Mouse (Mus musculus): ENCODE measurements around the gene Irf9. TPM values are rescaled to one million over a fixed set of nuclear protein-coding genes. Genes with fewer than 3 reads are reported as not detected.

Irf9 gene
- polyA plus RNA-seq, 1 experiment from 2014 or later: 46.9 TPM

DNA sequence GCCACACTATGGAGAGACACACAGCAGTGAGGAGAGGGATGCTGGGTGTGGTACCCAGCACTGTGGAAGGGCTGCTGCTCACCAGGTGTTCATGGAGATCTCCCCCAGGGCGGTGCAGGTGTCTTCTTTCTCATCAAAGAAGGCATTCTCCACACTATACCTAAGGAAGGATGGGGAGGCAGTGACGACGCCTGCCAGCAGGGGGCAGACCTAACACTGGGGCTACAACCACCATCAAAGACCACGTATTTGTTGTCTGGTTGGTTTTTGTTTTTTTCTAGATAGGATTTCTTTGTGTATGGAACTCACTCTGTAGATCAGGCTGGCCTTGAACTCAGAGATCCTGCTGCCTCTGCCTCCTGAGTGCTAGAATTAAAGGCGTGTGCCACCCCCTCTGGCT, 25.9 kb downstream of the Irf9 start:
- no peak for ATAC-seq
- H3K27me3 ChIP-seq (replicated peaks; ENCODE audit: control insufficient read depth, insufficient read depth, low read length): no peaks in the 10 kb centered on the region
- no peak overlapping the region for H3K9ac ChIP-seq (ENCODE audit: low read depth, low read length)
- H3K27ac ChIP-seq (ENCODE audit: low read depth, low read length): no peak overlapping the region
- H3K4me2 ChIP-seq (replicated peaks; ENCODE audit: low read depth): no peak overlapping the region
- no peak overlapping the region for H3K4me3 ChIP-seq (ENCODE audit: low read depth, low read length)
- peak; percentile 88 for TF ChIP-seq CTCF (IDR thresholded peaks at IDR 0.05; ENCODE audit: low read depth)
- peaks cover 92% of the 10 kb centered on the region for H3K36me3 ChIP-seq (ENCODE audit: control insufficient read depth, insufficient read depth)
- H3K4me1 ChIP-seq (replicated peaks; ENCODE audit: control insufficient read depth, insufficient read depth, low read length): no peaks in the 10 kb centered on the region
- 50% methylated on average over 5 of the region's 5 CpGs for WGBS
- no peaks in the 10 kb centered on the region for H3K9me3 ChIP-seq (ENCODE audit: control insufficient read depth)

- Histone ChIP-seq H3K9me3 (ENCODE audit: control insufficient read depth) (no peaks in the 10 kb centered on the region), H3K27ac (ENCODE audit: low read depth, low read length) (0 out of 2 replicates have a peak overlapping the region, but pooled peaks have one; percentile 15), H3K27me3 (replicated peaks; ENCODE audit: control insufficient read depth, insufficient read depth, low read length) (no peaks in the 10 kb centered on the region), H3K4me1 (replicated peaks; ENCODE audit: control insufficient read depth, insufficient read depth, low read length) (peaks cover 5% of the 10 kb centered on the region; the same call in 1 of the 2 replicates), H3K9ac (ENCODE audit: low read depth, low read length) (peak overlapping the region; percentile 68), H3K4me2 (replicated peaks; ENCODE audit: low read depth) (peak overlapping the region; percentile 98), H3K4me3 (ENCODE audit: low read depth, low read length) (peak overlapping the region; percentile 58), H3K36me3 (ENCODE audit: control insufficient read depth, insufficient read depth) (peaks cover 66% of the 10 kb centered on the region)
- peak; percentile 28 for ATAC-seq
- 5% methylated on average over 23 of the region's 23 CpGs for WGBS
- TF ChIP-seq CTCF (IDR thresholded peaks at IDR 0.05; ENCODE audit: low read depth): peak; percentile 15; the same call in 1 of the 2 replicates
These were observed 31.6 kb downstream of the Irf9 start for GRCm38 (mm10) chr14:55634874-55635522.

DNA sequence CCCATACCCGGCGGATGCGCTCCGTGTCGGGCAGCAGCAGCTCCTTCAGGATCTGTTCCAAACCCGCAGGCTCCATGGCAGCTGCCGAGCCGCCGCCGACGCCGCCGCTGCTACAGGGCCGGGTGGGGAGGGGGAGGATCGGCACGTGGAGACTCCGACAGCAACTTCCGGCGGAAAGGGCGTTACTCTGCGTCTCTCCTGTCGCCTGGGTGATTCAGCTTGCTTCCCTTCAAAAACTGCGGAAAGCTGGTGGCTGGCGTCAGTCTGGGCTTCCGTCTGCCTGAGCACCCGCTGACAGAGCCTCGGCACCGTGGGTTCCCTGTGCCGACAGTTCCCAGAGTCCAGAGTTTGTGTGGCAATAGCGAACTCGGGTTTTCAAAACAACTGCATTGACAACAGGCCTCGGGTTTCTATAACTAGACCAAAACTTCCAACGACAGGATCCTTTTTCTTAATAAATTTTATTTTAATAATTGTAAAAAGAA, 32.2 kb downstream of the Irf9 start, which contains the start of gene Ipo4:
Gene Ipo4, minus strand, starts transcription at position 435 of the 485 bp plus-strand sequence.
- Histone ChIP-seq H3K36me3 (ENCODE audit: control insufficient read depth, insufficient read depth) (peaks cover 66% of the 10 kb centered on the region), H3K9me3 (ENCODE audit: control insufficient read depth) (no peaks in the 10 kb centered on the region), H3K4me2 (replicated peaks; ENCODE audit: low read depth) (peak within 1 kb of the TSS; percentile 98), H3K27me3 (replicated peaks; ENCODE audit: control insufficient read depth, insufficient read depth, low read length) (no peaks in the 10 kb centered on the region), H3K4me3 (ENCODE audit: low read depth, low read length) (peak within 1 kb of the TSS; percentile 58), H3K4me1 (replicated peaks; ENCODE audit: control insufficient read depth, insufficient read depth, low read length) (peaks cover 5% of the 10 kb centered on the region; the same call in 1 of the 2 replicates), H3K9ac (ENCODE audit: low read depth, low read length) (peak within 1 kb of the TSS; percentile 68), H3K27ac (ENCODE audit: low read depth, low read length) (0 out of 2 replicates have a peak within 1 kb of the TSS, but pooled peaks have one; percentile 15)
- no peak for TF ChIP-seq CTCF (IDR thresholded peaks at IDR 0.05; ENCODE audit: low read depth)
- 1% methylated on average over 33 of the region's 33 CpGs for WGBS
- peak; percentile 71 for ATAC-seq

DNA sequence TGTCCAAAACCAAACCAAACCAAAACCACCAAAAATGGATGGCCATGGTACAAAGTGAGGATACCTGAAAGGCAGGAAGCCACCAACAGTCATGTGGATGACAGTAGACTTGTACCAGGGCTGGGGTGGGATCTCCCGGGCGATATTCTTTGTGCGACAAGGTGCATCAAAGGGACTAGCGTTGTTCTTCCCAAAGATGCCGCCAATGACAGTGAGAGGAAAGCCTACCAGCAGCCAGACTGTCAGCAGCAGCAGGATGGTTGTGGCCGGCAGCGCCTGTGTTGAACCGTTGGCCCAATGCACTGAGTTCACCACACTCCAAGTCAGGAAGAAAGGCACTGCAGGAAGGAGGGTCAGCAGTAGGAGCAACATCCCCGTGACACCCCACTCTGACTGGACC, 34.4 kb downstream of the Irf9 start, which contains the start of gene Gm49378:
Gene Gm49378, minus strand, starts transcription at position 101 of the 400 bp plus-strand sequence.
- H3K27ac ChIP-seq (ENCODE audit: low read depth, low read length): no peak within 1 kb of the TSS
- H3K27me3 ChIP-seq (replicated peaks; ENCODE audit: control insufficient read depth, insufficient read depth, low read length): no peaks in the 10 kb centered on the region
- H3K9me3 ChIP-seq (ENCODE audit: control insufficient read depth): no peaks in the 10 kb centered on the region
- H3K4me2 ChIP-seq (replicated peaks; ENCODE audit: low read depth): no peak within 1 kb of the TSS
- H3K9ac ChIP-seq (ENCODE audit: low read depth, low read length): no peak within 1 kb of the TSS
- ATAC-seq: no peak
- H3K4me3 ChIP-seq (ENCODE audit: low read depth, low read length): no peak within 1 kb of the TSS
- peaks cover 48% of the 10 kb centered on the region for H3K36me3 ChIP-seq (ENCODE audit: control insufficient read depth, insufficient read depth)
- no peak for TF ChIP-seq CTCF (IDR thresholded peaks at IDR 0.05; ENCODE audit: low read depth)
- H3K4me1 ChIP-seq (replicated peaks; ENCODE audit: control insufficient read depth, insufficient read depth, low read length): peaks cover 5% of the 10 kb centered on the region; the same call in 1 of the 2 replicates
- WGBS: 96% methylated on average over 9 of the region's 9 CpGs

DNA sequence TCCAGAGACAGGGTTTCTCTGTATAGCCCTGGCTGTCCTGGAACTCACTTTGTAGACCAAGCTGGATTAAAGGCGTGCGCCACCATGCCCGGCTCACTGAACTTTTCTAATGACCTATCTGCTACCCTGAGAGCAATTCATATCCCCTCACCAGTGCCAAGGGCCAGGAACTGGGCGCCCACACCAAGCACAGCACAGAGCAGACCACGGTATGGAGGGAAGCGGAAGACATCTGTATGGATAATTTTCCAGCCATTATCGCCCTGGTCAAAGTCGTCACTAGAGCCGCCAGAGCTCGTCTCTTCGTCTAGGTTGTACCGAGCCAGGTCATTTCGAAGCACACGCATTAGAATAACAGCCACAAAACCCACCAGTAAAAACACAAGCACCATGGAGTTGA, 37.4 kb downstream of the Irf9 start:
- no peak for TF ChIP-seq CTCF (IDR thresholded peaks at IDR 0.05; ENCODE audit: low read depth)
- H3K27ac ChIP-seq (ENCODE audit: low read depth, low read length): no peak overlapping the region
- H3K27me3 ChIP-seq (replicated peaks; ENCODE audit: control insufficient read depth, insufficient read depth, low read length): no peaks in the 10 kb centered on the region
- H3K4me3 ChIP-seq (ENCODE audit: low read depth, low read length): no peak overlapping the region
- H3K4me2 ChIP-seq (replicated peaks; ENCODE audit: low read depth): no peak overlapping the region
- no peaks in the 10 kb centered on the region for H3K4me1 ChIP-seq (replicated peaks; ENCODE audit: control insufficient read depth, insufficient read depth, low read length)
- no peak for ATAC-seq
- no peaks in the 10 kb centered on the region for H3K9me3 ChIP-seq (ENCODE audit: control insufficient read depth)
- 96% methylated on average over 14 of the region's 14 CpGs for WGBS
- H3K9ac ChIP-seq (ENCODE audit: low read depth, low read length): no peak overlapping the region
- peaks cover 35% of the 10 kb centered on the region for H3K36me3 ChIP-seq (ENCODE audit: control insufficient read depth, insufficient read depth)

DNA sequence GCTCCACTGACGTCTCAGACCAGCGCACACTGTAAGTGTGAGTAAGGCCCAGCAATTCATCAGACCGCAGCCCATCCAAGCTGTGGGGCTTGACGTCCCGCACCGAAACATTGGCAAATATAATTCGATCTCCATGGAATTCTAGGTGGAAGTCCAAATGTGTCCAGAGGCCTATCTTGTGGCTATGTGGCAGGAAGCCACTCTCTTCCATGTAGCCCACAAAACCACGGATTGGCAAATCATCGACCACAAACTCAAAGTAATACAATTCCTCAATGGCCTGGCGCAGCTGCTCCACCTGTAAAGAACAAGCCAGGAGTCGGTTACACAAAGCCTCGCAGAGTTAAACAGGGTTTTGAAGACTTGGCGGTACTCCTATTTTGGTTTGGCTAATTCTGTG, 37.9 kb downstream of the Irf9 start:
- 95% methylated on average over 13 of the region's 13 CpGs for WGBS
- no peak overlapping the region for H3K4me3 ChIP-seq (ENCODE audit: low read depth, low read length)
- no peak for TF ChIP-seq CTCF (IDR thresholded peaks at IDR 0.05; ENCODE audit: low read depth)
- H3K27me3 ChIP-seq (replicated peaks; ENCODE audit: control insufficient read depth, insufficient read depth, low read length): no peaks in the 10 kb centered on the region
- ATAC-seq: no peak
- peaks cover 35% of the 10 kb centered on the region for H3K36me3 ChIP-seq (ENCODE audit: control insufficient read depth, insufficient read depth)
- no peaks in the 10 kb centered on the region for H3K4me1 ChIP-seq (replicated peaks; ENCODE audit: control insufficient read depth, insufficient read depth, low read length)
- H3K27ac ChIP-seq (ENCODE audit: low read depth, low read length): no peak overlapping the region
- H3K9ac ChIP-seq (ENCODE audit: low read depth, low read length): no peak overlapping the region
- H3K9me3 ChIP-seq (ENCODE audit: control insufficient read depth): no peaks in the 10 kb centered on the region
- no peak overlapping the region for H3K4me2 ChIP-seq (replicated peaks; ENCODE audit: low read depth)
